Mouse (Mus musculus): Measurements from ENCODE around the gene Alx1. TPM values are rescaled to one million over a fixed set of nuclear protein-coding genes. Genes with fewer than 3 reads are reported as not detected.

Alx1 gene
- polyA plus RNA-seq, 1 experiment: not detected

DNA sequence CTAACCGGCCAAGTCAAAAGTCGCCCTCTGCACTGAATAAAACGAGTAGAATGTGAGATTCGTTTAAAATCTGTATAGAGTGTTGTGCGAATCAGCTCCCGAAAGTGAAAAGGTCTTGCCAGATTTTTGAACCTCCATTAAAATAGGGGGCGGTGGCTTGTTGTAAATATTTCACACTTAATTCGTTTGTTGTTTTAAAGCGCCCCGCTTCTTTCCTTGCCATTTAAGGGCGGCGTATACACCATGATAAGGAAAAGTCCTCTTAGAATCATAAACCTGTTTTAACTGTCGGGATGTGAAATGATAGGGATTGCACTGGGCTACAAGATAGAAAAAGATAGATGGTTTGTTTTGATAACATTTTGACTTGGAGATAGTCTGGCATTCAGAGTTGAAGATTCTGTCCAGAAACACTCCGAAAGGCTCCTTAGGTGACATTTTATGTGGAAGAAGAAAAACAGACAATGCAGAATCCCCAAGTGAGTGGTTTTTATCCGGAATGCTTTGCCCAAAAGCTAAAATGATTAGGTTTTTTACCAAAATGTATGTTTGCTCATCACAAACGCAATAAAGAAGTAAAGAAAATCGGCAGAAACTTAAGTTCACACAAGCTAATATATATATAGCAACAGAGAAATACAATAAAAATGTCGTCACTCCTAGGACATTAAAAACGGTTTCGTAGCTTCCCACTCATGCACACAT is 2.6 kb downstream of the Alx1 start:
- no peak for TF ChIP-seq POLR2A (IDR thresholded peaks at IDR 0.05; ENCODE audit: borderline replicate concordance, extremely low read depth, low read depth, low read length)
- TF ChIP-seq CTCF (IDR thresholded peaks at IDR 0.05; ENCODE audit: insufficient read depth, low read length): no peak
- Histone ChIP-seq H3K4me1 (ENCODE audit: control insufficient read depth, insufficient read depth, low read length) (peaks cover 6% of the 10 kb centered on the region; the same call in 1 of the 2 replicates), H3K4me3 (replicated peaks; ENCODE audit: extremely low read depth, low read depth, low read length) (no peak overlapping the region)
- 6% methylated on average over 20 of the region's 20 CpGs for WGBS
- no peak for DNase-seq

DNA sequence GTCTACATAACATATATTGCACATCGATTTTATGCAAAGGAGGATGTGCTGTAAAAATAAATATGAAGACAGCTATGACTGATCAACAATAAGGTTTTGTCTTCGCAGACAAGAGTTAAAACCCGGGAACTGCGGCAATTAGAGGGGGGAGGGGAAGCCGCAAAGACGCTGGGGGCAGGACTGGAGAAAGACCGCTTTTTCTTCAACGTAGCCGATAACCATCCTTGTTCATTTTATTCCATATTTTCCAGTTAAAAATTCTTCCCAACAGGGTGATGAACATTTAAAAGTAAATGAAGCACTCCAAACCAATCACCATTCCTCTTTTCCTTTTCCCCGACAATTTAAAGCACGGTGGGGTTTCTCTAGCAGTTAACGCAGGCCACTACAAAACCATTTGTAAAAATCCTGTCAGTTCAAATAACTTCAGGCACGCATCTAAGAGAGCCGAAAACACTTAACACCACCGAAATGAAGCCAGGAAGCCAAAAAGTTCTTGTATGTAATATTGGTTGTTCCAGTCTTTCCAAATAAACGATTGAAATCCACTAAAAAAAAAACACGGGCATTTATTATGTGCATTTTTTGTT is 3.3 kb downstream of the Alx1 start:
- WGBS: 3% methylated on average over 17 of the region's 17 CpGs
- H3K4me3 ChIP-seq (replicated peaks; ENCODE audit: extremely low read depth, low read depth, low read length): no peak overlapping the region
- TF ChIP-seq POLR2A (IDR thresholded peaks at IDR 0.05; ENCODE audit: borderline replicate concordance, extremely low read depth, low read depth, low read length) (no peak), CTCF (IDR thresholded peaks at IDR 0.05; ENCODE audit: insufficient read depth, low read length) (no peak)
- H3K4me1 ChIP-seq (ENCODE audit: control insufficient read depth, insufficient read depth, low read length): peaks cover 6% of the 10 kb centered on the region; the same call in 1 of the 2 replicates
- DNase-seq: no peak

DNA sequence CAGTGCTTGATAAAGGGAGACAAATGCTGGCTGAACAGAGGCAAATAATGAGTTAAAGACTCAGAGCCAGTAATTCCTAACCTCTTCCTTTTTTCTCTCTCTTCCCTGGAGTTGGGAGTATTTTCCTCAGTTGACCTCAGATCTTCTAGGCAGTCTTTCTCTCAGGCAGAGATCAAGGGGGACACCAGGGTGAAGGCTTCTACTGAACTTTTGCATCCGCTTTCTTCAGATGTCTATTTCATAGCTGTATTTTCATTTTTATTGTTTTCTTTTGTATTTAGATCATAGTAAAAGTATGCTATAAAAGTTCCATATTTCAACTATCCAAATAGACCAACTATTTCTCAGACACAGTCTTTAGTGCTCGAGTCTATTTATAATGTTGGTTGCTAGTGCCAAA is 27.5 kb downstream of the Alx1 start:
- TF ChIP-seq POLR2A (IDR thresholded peaks at IDR 0.05; ENCODE audit: borderline replicate concordance, extremely low read depth, low read depth, low read length) (no peak), CTCF (IDR thresholded peaks at IDR 0.05; ENCODE audit: insufficient read depth, low read length) (no peak)
- Histone ChIP-seq H3K4me3 (replicated peaks; ENCODE audit: extremely low read depth, low read depth, low read length) (no peak overlapping the region), H3K4me1 (ENCODE audit: control insufficient read depth, insufficient read depth, low read length) (no peaks in the 10 kb centered on the region)
- 48% methylated on average over 2 of the region's 2 CpGs for WGBS
- no peak for DNase-seq

DNA sequence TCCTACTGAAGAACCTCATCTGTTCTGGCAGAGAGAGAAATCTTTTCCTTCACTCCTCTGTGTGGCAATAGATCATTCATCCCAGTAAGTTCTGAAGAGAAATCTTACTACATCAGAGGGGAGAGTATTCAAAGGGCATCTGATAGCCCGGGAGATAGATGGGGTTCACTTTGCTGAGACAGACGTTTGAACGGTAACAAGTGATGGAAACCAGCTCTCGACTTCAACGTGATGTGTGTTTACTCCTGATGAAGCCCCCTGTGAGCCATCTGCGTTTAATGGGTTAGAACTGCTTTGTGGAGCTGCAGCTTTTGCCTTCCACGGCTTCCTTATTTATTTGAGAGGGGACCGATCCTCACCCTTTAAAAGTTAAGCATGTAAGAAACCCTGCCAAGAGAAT is 29.1 kb downstream of the Alx1 start:
- no peak overlapping the region for H3K4me3 ChIP-seq (replicated peaks; ENCODE audit: extremely low read depth, low read depth, low read length)
- no peaks in the 10 kb centered on the region for H3K4me1 ChIP-seq (ENCODE audit: control insufficient read depth, insufficient read depth, low read length)
- DNase-seq: no peak
- WGBS: 7% methylated on average over 8 of the region's 8 CpGs
- TF ChIP-seq POLR2A (IDR thresholded peaks at IDR 0.05; ENCODE audit: borderline replicate concordance, extremely low read depth, low read depth, low read length) (no peak), CTCF (IDR thresholded peaks at IDR 0.05; ENCODE audit: insufficient read depth, low read length) (no peak)

DNA sequence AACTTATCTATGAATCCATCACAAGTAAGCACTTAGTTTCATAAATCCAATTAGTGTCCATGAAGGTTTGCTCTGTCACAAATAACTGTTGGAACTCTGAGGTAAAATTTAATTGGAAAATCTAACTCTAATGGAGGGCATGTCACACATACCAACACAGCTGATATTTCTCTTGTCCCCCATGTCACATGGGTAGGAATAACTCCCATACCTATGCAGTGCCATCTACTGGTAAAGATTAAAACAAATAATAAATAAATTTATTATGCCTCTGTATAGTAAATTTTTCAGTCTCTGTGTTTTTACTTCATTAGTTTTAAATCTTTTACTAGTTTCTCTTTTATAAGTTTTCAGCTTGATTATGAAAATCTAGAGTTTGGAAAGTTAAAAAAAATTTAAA is 30.4 kb downstream of the Alx1 start:
- Histone ChIP-seq H3K4me1 (ENCODE audit: control insufficient read depth, insufficient read depth, low read length) (no peaks in the 10 kb centered on the region), H3K4me3 (replicated peaks; ENCODE audit: extremely low read depth, low read depth, low read length) (no peak overlapping the region)
- TF ChIP-seq POLR2A (IDR thresholded peaks at IDR 0.05; ENCODE audit: borderline replicate concordance, extremely low read depth, low read depth, low read length) (no peak), CTCF (IDR thresholded peaks at IDR 0.05; ENCODE audit: insufficient read depth, low read length) (no peak)
- no peak for DNase-seq

DNA sequence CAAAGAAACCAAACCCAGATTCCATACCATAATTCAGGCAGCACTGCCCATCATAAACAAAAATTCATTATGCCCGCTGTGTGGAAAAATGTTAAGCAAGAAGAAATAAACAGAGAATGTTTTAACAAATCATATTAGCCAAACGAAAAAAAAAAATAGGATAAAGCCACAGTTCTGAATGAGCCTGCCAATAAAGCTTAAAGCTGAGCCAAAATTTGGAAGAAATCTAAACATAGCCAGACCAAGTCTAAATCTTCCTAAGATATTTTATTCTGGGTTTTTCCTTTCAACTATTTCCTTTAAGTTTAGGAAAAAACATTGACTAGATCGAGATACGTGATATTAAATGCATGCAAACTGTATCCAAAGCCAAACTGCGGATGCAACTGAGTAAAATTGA is 54.9 kb downstream of the Alx1 start:
- H3K4me1 ChIP-seq (ENCODE audit: control insufficient read depth, insufficient read depth, low read length): no peaks in the 10 kb centered on the region
- DNase-seq: no peak
- 60% methylated on average over 5 of the region's 5 CpGs for WGBS
- H3K4me3 ChIP-seq (replicated peaks; ENCODE audit: extremely low read depth, low read depth, low read length): no peak overlapping the region
- TF ChIP-seq POLR2A (IDR thresholded peaks at IDR 0.05; ENCODE audit: borderline replicate concordance, extremely low read depth, low read depth, low read length) (no peak), CTCF (IDR thresholded peaks at IDR 0.05; ENCODE audit: insufficient read depth, low read length) (no peak)

DNA sequence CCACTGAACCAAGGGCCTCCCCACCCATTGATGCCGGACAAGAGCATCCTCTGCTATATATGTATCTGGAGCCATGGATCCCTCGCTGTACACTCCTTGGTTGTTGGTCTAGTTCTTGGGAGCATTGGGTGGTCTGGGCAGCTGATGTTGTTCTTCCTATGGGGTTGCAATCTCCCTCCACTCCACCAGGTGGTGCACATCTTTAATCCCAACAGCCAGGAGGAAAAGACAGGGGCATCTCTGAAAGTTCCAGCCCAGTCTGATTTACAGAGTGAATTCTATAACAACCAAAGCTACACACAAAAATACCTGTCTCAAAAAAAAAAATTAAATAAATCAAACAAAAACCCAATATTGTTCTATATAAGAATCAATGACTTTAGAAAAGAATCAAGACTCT is 70.4 kb downstream of the Alx1 start:
- no peaks in the 10 kb centered on the region for H3K4me1 ChIP-seq (ENCODE audit: control insufficient read depth, insufficient read depth, low read length)
- no peak for DNase-seq
- no peak for TF ChIP-seq POLR2A (IDR thresholded peaks at IDR 0.05; ENCODE audit: borderline replicate concordance, extremely low read depth, low read depth, low read length)
- TF ChIP-seq CTCF (IDR thresholded peaks at IDR 0.05; ENCODE audit: insufficient read depth, low read length): no peak
- WGBS: 86% methylated on average over 2 of the region's 2 CpGs
- H3K4me3 ChIP-seq (replicated peaks; ENCODE audit: extremely low read depth, low read depth, low read length): no peak overlapping the region

Other genes with a start within 250 kb of the Alx1 start
- gene Lrriq1, start 206.1 kb upstream of the Alx1 start, polyA plus RNA-seq (2012; rRNA removed): 1.1 and 1.8 TPM in 2 replicates